Mouse (Mus musculus) 416B (cell line): ENCODE data around the gene Erp27.
"Not testable (repeated sequence)": the region's sequence is repeated elsewhere in the genome, so short reads cannot be mapped to it uniquely, and the experiment has no call there.

Experiments used
- DNase-seq: peaks from one replicate; pipeline ENCODE4 v3.0.0; 2011; ENCODE audit warnings: low read depth

Gene Erp27

DNA sequence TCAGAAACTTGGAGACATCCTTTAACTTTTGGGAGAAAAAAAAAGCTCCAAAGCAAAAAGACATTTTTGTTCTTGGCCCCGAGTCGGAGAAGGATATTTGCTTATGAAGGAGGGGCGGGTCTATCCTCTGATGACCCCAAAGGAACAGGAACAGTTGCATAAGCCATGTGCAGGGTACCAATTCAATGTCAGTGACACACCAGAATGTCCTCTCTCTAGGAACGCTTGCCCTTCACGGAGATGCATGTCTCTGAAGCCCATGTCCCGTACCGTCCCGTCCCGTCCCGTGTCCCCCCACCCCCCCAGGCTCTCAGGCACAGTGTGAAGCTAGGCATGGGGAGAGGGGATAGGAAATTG lies 15.1 kb downstream of the Erp27 start:
- no peak for DNase-seq

- DNase-seq, result no peak
These were observed 15.6 kb downstream of the Erp27 start for GRCm38 (mm10) chr6:136906283-136906936.

GRCm38 (mm10) chr6:136903885-136904470 lies 18.0 kb downstream of the Erp27 start:
- peak; percentile 93 for DNase-seq

DNA sequence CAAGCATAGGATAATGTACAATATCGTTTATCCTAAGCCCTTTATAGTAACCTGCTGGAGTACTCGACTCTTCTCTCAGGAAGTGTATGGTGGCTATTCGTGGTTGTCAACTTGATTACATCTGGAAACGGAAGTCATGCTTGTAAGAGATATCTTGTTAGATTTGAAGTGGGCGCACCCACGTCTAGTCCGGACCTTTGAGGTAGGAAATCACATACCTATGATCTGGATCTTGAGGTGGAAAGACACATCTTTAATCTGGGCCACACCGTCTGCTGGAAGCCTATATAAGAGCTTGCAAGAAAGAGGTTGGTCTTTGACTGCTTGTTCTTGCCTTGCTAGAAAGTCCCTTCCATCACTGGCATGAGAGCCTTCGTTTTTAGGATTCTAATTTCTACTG lies 19.5 kb downstream of the Erp27 start:
- peak; percentile 79 for DNase-seq

DNA sequence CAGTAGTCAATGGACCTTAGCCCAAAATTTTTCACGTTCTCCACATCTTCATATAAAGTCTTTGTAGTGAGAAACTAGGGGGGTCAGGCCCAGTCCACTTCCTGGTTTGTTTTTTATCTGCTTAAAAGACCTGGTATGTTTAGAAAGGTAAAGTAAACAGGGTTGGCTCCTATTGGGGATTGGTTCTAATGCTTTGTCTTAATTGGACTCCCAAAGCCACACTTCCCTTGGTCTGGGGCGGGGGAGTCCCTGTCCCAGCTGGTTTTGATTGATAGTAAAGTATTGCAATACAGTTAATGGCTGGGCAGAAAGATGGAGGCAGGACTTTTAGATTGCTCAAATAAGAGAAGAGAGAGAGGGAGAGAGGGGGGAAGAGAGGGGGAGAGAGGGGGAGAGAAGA lies 21.0 kb downstream of the Erp27 start:
- peak; percentile 78 for DNase-seq

GRCm38 (mm10) chr6:136900369-136901009 lies 21.5 kb downstream of the Erp27 start:
- DNase-seq, result peak; percentile 92

DNA sequence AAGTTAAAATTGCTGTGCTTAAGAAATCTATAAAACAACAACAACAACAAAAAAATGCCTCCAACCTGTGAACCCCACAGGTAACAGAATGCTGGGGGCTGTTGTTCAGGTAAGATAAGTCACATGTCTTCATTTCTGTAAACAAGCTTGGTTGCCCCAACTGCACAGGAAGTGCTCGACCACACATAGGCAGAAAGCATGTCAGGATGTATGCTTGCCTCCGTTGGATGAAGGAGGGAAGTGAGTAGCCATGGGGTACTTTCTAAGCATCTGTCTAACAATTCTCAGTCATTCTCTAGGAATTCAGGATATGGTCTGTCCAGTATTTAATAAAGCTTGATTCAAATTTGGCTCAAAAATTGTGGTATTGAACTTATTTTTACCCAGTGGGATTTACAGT lies 23.0 kb downstream of the Erp27 start:
- DNase-seq, result peak; percentile 61

DNA sequence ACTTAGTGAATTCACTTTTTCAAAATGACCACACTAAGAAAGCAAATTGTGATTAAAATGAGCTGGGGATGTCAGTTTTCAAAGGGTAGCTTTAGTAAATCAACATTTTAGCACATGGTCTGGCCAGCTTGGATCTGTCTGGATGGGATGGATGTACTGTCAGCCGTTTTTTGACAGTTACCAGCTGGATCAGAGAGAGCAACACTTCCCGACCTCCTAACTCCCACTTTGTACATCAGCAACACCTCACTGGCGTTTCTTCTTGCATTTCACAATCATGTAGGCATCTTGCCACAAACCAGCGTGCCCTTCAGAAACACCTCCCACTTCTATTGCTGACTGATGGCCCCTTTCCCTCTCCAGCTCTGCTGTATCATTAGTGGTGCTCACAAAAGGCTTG lies 23.8 kb downstream of the Erp27 start:
- peak; percentile 55 for DNase-seq

DNA sequence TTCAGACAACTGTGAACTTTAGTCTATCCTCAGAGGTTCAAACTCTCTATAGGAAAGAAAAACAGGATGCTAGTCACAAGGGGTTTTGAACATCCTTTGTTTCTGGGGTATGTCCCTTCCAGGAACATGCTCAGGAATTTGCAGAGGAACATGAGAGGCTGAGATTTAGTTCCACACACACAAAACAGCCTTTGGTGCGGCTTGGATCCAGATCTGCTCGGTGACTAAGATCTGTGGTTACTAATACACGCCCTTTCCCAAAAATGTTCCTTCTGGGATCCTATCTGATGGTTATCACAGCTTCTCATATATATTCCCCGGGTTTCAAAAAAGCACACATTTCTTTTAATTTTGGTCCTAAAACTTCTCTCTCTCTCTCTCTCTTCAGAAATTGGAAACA lies 24.2 kb downstream of the Erp27 start:
- no peak for DNase-seq

- DNase-seq, result no peak
These were observed 27.2 kb downstream of the Erp27 start for GRCm38 (mm10) chr6:136894532-136895339.

- no peak for DNase-seq
These were observed 30.0 kb downstream of the Erp27 start for GRCm38 (mm10) chr6:136892002-136892401.

- no peak for DNase-seq
These were observed 32.4 kb downstream of the Erp27 start for GRCm38 (mm10) chr6:136889554-136889953.

DNA sequence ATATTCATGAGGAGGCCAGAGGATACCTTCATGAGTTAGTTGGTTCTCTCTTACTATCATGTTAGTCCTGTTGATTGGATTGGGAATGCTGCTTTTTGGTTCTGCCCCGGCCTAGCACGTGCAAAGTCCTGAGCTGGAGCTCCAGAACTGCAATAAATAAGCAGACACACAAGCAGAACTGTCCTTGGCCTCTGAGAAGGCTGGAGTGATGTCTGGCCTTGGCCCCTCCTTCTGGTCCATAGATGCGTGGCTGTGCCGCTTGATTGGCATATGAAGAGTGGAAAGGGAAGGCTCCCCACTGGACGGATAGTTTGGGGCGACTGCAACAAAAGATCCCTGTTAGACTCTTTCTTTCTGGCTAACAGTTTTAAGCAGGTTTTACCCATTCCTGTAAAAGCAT lies 32.9 kb downstream of the Erp27 start:
- DNase-seq, result no peak

GRCm38 (mm10) chr6:136887854-136888253 lies 34.1 kb downstream of the Erp27 start:
- no peak for DNase-seq

GRCm38 (mm10) chr6:136884766-136885165 lies 37.2 kb downstream of the Erp27 start:
- DNase-seq, result not testable (repeated sequence)

DNA sequence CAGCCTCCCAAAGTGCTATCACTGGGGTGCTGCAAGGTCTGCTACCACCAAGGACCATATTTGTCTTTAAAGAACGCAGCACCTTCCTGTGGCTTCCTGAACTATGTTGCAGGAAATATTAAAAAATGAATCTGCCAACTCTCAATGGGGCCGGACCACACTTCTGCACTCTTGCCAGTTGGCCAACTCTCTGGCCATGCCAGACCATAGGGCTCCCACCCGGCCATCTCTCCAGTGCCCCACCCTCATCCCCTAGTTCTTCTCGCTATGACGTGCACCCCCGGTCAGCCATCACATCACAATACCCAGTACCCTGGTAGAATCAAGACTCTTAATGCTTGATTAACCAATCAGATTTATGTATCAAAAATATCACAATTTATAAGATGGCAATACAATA lies 38.0 kb downstream of the Erp27 start:
- DNase-seq, result peak; percentile 17

GRCm38 (mm10) chr6:136883431-136883915 lies 38.5 kb downstream of the Erp27 start:
- no peak for DNase-seq

- no peak for DNase-seq
These were observed 40.3 kb downstream of the Erp27 start for GRCm38 (mm10) chr6:136881678-136882077.

DNA sequence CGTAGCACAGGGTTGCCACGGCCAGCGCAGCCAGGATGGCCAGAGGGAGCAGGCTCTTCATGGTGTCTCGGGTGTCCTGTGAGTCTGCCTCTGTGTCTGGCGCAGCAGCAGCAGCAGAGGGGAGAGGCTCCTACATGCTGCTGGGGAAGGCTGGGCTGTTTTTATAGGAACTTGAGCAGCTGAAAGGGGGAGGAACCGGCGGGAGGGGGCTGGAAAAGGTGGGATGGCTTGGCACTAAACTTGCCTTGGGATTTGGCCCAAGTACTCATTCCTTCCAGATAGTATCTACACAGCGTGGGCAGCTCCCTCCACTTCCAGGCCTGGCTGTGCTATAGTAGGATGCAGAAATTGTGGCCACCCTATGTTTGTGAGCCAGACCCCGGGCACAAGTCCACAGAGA lies 46.3 kb downstream of the Erp27 start, which contains the start of gene Mgp:
Gene Mgp, minus strand, starts transcription at position 154 of the 400 bp plus-strand sequence.
- DNase-seq, result no peak

- DNase-seq, result peak; percentile 60
These were observed 47.4 kb downstream of the Erp27 start for GRCm38 (mm10) chr6:136874599-136874998.

- no peak for DNase-seq
These were observed 53.1 kb downstream of the Erp27 start for GRCm38 (mm10) chr6:136868921-136869320.

DNA sequence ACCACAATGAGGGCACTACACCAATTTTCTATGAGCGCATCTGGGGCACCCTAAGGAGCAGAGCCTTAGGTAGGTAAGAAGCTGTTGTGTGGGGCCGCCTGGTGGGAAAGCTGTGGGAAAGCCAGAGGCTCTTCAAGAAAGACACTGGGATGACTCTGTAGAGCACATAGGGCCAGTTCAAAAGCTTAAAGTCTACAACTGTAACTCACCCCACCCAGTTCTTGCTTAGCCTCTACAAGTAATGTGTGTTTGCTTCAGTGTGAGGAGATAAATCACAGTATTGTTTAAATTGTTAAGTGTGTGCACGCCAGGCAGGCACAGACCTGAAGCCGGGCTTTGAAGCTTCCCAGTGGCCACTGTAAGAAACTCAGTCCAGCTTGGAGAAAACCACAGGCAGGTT lies 55.8 kb downstream of the Erp27 start:
- no peak for DNase-seq

DNA sequence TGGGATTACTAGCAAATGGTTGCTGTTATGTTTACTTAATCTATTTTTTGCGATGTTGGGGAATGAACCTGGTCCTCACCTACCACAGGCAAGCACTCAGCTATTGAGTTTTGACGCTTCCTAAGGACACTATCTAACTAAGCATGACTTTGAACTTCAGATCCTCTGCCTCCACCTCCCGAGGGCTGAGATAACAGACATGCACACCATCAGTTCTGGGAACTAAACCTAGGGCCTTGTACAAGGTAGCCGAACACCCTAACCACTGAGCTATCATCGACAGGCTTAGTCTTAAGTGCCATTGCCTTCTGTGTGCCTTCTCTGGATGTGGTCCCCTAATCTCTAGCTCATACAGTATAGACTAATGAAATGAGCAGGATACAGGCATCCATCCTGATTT lies 56.6 kb downstream of the Erp27 start:
- DNase-seq, result no peak
